Mouse (Mus musculus) liver, embryonic 14.5 days (tissue): ENCODE measurements around the gene Gstp3. TPM values are rescaled to one million over a fixed set of nuclear protein-coding genes. Genes with fewer than 3 reads are reported as not detected.

Experiments
- ATAC-seq: fragments of 200-750 bp; cut with Nextera tagmentation; 2 replicates; pipeline ENCODE4 v1.8.0; 2017; ENCODE audit warnings: moderate number of reproducible peaks, mild to moderate bottlenecking, moderate library complexity; ENCODE audit not compliant: insufficient read depth
- DNase-seq, 3 experiments: peaks; one replicate each; pipeline ENCODE4 v3.0.0-alpha.2; 2012 to 2013; ENCODE audit warnings: low read depth in 3 of 3, low spot score in 3 of 3
- H3K27ac ChIP-seq: fragments of 300-500 bp; sonication (generic); 2 replicates; pipeline ENCODE4 v1.5.1; 2014; ENCODE audit warnings: moderate library complexity, mild to moderate bottlenecking, control low read depth, inconsistent platforms
- H3K27me3 ChIP-seq: fragments of 300-500 bp; sonication (generic); 2 replicates; pipeline ENCODE4 v1.6.1; 2014; ENCODE audit warnings: mild to moderate bottlenecking, low read length, moderate library complexity; ENCODE audit not compliant: control insufficient read depth, insufficient read depth
- H3K36me3 ChIP-seq: fragments of 300-500 bp; sonication (generic); replicated peaks from 2 replicates; pipeline ENCODE4 v1.6.1; 2014; ENCODE audit warnings: low read depth; ENCODE audit not compliant: control insufficient read depth, insufficient read depth
- H3K4me1 ChIP-seq, 2 experiments: fragments of 200-500 bp in 1 of 2; fragments of 300-500 bp in 1 of 2; sonication (generic) in 1 of 2; replicated peaks; 2 replicates each; pipeline ENCODE4 v1.6.1; 2012 to 2014; ENCODE audit warnings: antibody characterized with exemption in 1 of 2, inconsistent platforms in 1 of 2, low read length in 1 of 2; ENCODE audit not compliant: control insufficient read depth in 2 of 2, insufficient read depth in 2 of 2
- H3K4me2 ChIP-seq: fragments of 300-500 bp; sonication (generic); 2 replicates; pipeline ENCODE4 v1.6.1; 2014; ENCODE audit warnings: low read depth, mild to moderate bottlenecking, control low read depth, moderate library complexity
- H3K4me3 ChIP-seq, 2 experiments: fragments of 200-500 bp in 1 of 2; fragments of 300-500 bp in 1 of 2; sonication (generic) in 1 of 2; 2 replicates each; pipeline ENCODE4 v1.5.1; 2012 to 2014; ENCODE audit warnings: low read depth in 2 of 2, low read length in 2 of 2, mild to moderate bottlenecking in 2 of 2, control low read depth in 1 of 2, inconsistent platforms in 1 of 2, moderate library complexity in 1 of 2; ENCODE audit not compliant: insufficient read depth in 1 of 2
- H3K9ac ChIP-seq: fragments of 300-500 bp; sonication (generic); replicated peaks from 2 replicates; pipeline ENCODE4 v1.6.1; 2014; ENCODE audit warnings: mild to moderate bottlenecking, control low read depth, moderate library complexity
- H3K9me3 ChIP-seq: fragments of 300-500 bp; sonication (generic); 2 replicates; pipeline ENCODE4 v1.6.1; 2016; ENCODE audit warnings: low read length, mixed read lengths; ENCODE audit not compliant: control insufficient read depth
- CTCF ChIP-seq: IDR thresholded peaks from 2 replicates; pipeline ENCODE4 v1.5.1; 2016; ENCODE audit warnings: antibody characterized with exemption, low read depth, control low read depth
- EP300 ChIP-seq: IDR thresholded peaks from 2 replicates; pipeline ENCODE4 v1.6.1; 2016; ENCODE audit warnings: antibody characterized with exemption, low read depth
- WGBS: fragments of 180-500 bp; shearing (Covaris S2); extraction: QIAGEN DNeasy Blood & Tissue Kit; methylation state at CpG from one replicate; pipeline ENCODE4 v1.1.7; 2014; ENCODE audit not compliant: insufficient replicate concordance; 5-methylcytosine and 5-hydroxymethylcytosine counted together
- polyA plus RNA-seq, 2 experiments: library from polyadenylated mRNA; depleted of rRNA in 1 of 2; stranded (reverse) in 1 of 2; unstranded in 1 of 2; fragments of >200 nt; fragmentation: Nextera tagmentation in 1 of 2; extraction: Ambion mirVana in 1 of 2; gene quantifications; 2 replicates each; pipeline versions ENCODE4 v1.2.1 to v1.2.3; 2012 to 2014

Gene Gstp3
- polyA plus RNA-seq, 2 experiments, result 69.6 to 78.5 TPM

- TF ChIP-seq EP300, result peak; percentile 71
- TF ChIP-seq CTCF, result no peak
- WGBS, result 14% methylated on average over 5 of the region's 5 CpGs
- H3K9ac ChIP-seq, result peak overlapping the region; percentile 40; the same call in 1 of the 2 replicates
- H3K4me2 ChIP-seq, result no peak overlapping the region; the same call in 1 of the 2 replicates
- peaks cover 26 to 40% of the 10 kb centered on the region in 2 experiments for H3K4me1 ChIP-seq
- peak overlapping the region; percentile 71 for H3K27ac ChIP-seq
- ATAC-seq, result peak; percentile 11; the same call in 1 of the 2 replicates
- H3K9me3 ChIP-seq, result no peaks in the 10 kb centered on the region
- H3K36me3 ChIP-seq, result no peaks in the 10 kb centered on the region
- H3K27me3 ChIP-seq, result no peaks in the 10 kb centered on the region
- peak; percentile 41 to 52 (median 49) for DNase-seq
- H3K4me3 ChIP-seq, result no peak overlapping the region
Observed at GRCm38 (mm10) chr19:4015635-4016034, 43.7 kb downstream of the Gstp3 start.

GRCm38 (mm10) chr19:4014802-4015201, 44.6 kb downstream of the Gstp3 start:
- H3K9ac ChIP-seq, result no peak overlapping the region; the same call in 1 of the 2 replicates
- no peak overlapping the region for H3K4me2 ChIP-seq
- H3K27me3 ChIP-seq, result no peaks in the 10 kb centered on the region
- ATAC-seq (no peak), DNase-seq (no peak)
- no peak overlapping the region for H3K4me3 ChIP-seq
- TF ChIP-seq CTCF, result no peak
- no peak for TF ChIP-seq EP300
- no peaks in the 10 kb centered on the region for H3K9me3 ChIP-seq
- H3K27ac ChIP-seq, result peak overlapping the region; percentile 71
- H3K4me1 ChIP-seq, result peaks cover 26 to 38% of the 10 kb centered on the region in 2 experiments
- H3K36me3 ChIP-seq, result no peaks in the 10 kb centered on the region

GRCm38 (mm10) chr19:4013066-4013465, 46.3 kb downstream of the Gstp3 start:
- 10% methylated on average over 9 of the region's 9 CpGs for WGBS
- peak overlapping the region; percentile 74 for H3K27ac ChIP-seq
- peak; percentile 19 to 31 (median 20) for DNase-seq

GRCm38 (mm10) chr19:4012432-4013022, 46.8 kb downstream of the Gstp3 start, which contains the start of gene Ndufv1:
Gene Ndufv1 (minus strand): TSS chr19:4012806.
- peak; percentile 92 for TF ChIP-seq CTCF
- TF ChIP-seq EP300, result peak; percentile 53
- H3K9me3 ChIP-seq, result no peaks in the 10 kb centered on the region
- H3K4me1 ChIP-seq, result peaks cover 26 to 29% of the 10 kb centered on the region in 2 experiments
- peak; percentile 98 for ATAC-seq
- DNase-seq, result peak; percentile 98 to 99 (median 98)
- H3K4me3 ChIP-seq, result peak within 1 kb of the TSS; percentile 74 to 80
- peaks cover 17% of the 10 kb centered on the region for H3K36me3 ChIP-seq
- H3K9ac ChIP-seq, result peak within 1 kb of the TSS; percentile 82
- H3K27me3 ChIP-seq, result no peaks in the 10 kb centered on the region
- under 1% methylated on average over 45 of the region's 45 CpGs for WGBS
- H3K4me2 ChIP-seq, result peak within 1 kb of the TSS; percentile 85
- H3K27ac ChIP-seq, result peak within 1 kb of the TSS; percentile 74

More at GRCm38 (mm10) chr19:4013066-4013465, 46.3 kb downstream of the Gstp3 start:
- H3K4me3 ChIP-seq, result peak overlapping the region; percentile 73 to 80
- H3K9me3 ChIP-seq, result no peaks in the 10 kb centered on the region
- H3K4me2 ChIP-seq, result peak overlapping the region; percentile 85
- peak overlapping the region; percentile 82 for H3K9ac ChIP-seq
- no peak for TF ChIP-seq CTCF
- TF ChIP-seq EP300, result no peak
- no peaks in the 10 kb centered on the region for H3K27me3 ChIP-seq
- H3K36me3 ChIP-seq, result peaks cover 12% of the 10 kb centered on the region
- peaks cover 26 to 29% of the 10 kb centered on the region in 2 experiments for H3K4me1 ChIP-seq
- ATAC-seq, result peak; percentile 49

GRCm38 (mm10) chr19:4011086-4011485, 48.3 kb downstream of the Gstp3 start:
- Histone ChIP-seq H3K4me2 (peak overlapping the region; percentile 85), H3K27ac (no peak overlapping the region), H3K9me3 (no peaks in the 10 kb centered on the region), H3K4me3 (no peak overlapping the region), H3K27me3 (no peaks in the 10 kb centered on the region), H3K9ac (no peak overlapping the region), H3K4me1 (peaks cover 23 to 26% of the 10 kb centered on the region in 2 experiments), H3K36me3 (peaks cover 26% of the 10 kb centered on the region)
- no peak for DNase-seq
- ATAC-seq, result no peak
- no peak for TF ChIP-seq EP300
- 81% methylated on average over 5 of the region's 5 CpGs for WGBS

Other genes starting within 250 kb of the Gstp3 start
Only the 30 nearest of the 34 such genes appear.
- 47.1 and 48.6 TPM in 2 replicates for gene Tcirg1, start 152.4 kb downstream of the Gstp3 start, polyA plus RNA-seq (2012; rRNA removed)
- 15.4 and 15.6 TPM in 2 replicates for gene Tcirg1, start 152.4 kb downstream of the Gstp3 start, polyA plus RNA-seq (2014; fragmentation: Nextera tagmentation; extraction: Ambion mirVana)
- 118 and 126 TPM in 2 replicates for gene Ndufs8, start 146.8 kb downstream of the Gstp3 start, polyA plus RNA-seq (2012; rRNA removed)
- gene Ndufs8, start 146.8 kb downstream of the Gstp3 start, polyA plus RNA-seq (2014; fragmentation: Nextera tagmentation; extraction: Ambion mirVana), result 209 and 219 TPM in 2 replicates
- 3.3 and 3.6 TPM in 2 replicates for gene Aldh3b1, start 129.8 kb downstream of the Gstp3 start, polyA plus RNA-seq (2012; rRNA removed)
- gene Aldh3b1, start 129.8 kb downstream of the Gstp3 start, polyA plus RNA-seq (2014; fragmentation: Nextera tagmentation; extraction: Ambion mirVana), result 4.9 and 5.3 TPM in 2 replicates
- 19.8 and 22.8 TPM in 2 replicates for gene Unc93b1, start 124.4 kb downstream of the Gstp3 start, polyA plus RNA-seq (2012; rRNA removed)
- gene Unc93b1, start 124.4 kb downstream of the Gstp3 start, polyA plus RNA-seq (2014; fragmentation: Nextera tagmentation; extraction: Ambion mirVana), result 14.7 and 15.1 TPM in 2 replicates
- gene Aldh3b3, start 100.9 kb downstream of the Gstp3 start, polyA plus RNA-seq (2012; rRNA removed), result 0.02 and 0.04 TPM in 2 replicates
- gene Aldh3b3, start 100.9 kb downstream of the Gstp3 start, polyA plus RNA-seq (2014; fragmentation: Nextera tagmentation; extraction: Ambion mirVana), result not detected in 2 replicates
- 0.32 and 0.33 TPM in 2 replicates for gene Aldh3b2, start 87.2 kb downstream of the Gstp3 start, polyA plus RNA-seq (2012; rRNA removed)
- 0.48 and 0.56 TPM in 2 replicates for gene Aldh3b2, start 87.2 kb downstream of the Gstp3 start, polyA plus RNA-seq (2014; fragmentation: Nextera tagmentation; extraction: Ambion mirVana)
- 10.8 and 11.1 TPM in 2 replicates for gene Acy3, start 73.0 kb downstream of the Gstp3 start, polyA plus RNA-seq (2012; rRNA removed)
- gene Acy3, start 73.0 kb downstream of the Gstp3 start, polyA plus RNA-seq (2014; fragmentation: Nextera tagmentation; extraction: Ambion mirVana), result 9.1 and 9.5 TPM in 2 replicates
- gene Tbx10, start 66.8 kb downstream of the Gstp3 start, polyA plus RNA-seq (2012; rRNA removed), result 0.37 and 0.50 TPM in 2 replicates
- gene Tbx10, start 66.8 kb downstream of the Gstp3 start, polyA plus RNA-seq (2014; fragmentation: Nextera tagmentation; extraction: Ambion mirVana), result 0.28 and 0.30 TPM in 2 replicates
- gene Nudt8, start 59.0 kb downstream of the Gstp3 start, polyA plus RNA-seq (2012; rRNA removed), result 2.1 and 2.9 TPM in 2 replicates
- gene Nudt8, start 59.0 kb downstream of the Gstp3 start, polyA plus RNA-seq (2014; fragmentation: Nextera tagmentation; extraction: Ambion mirVana), result 14.2 and 15.2 TPM in 2 replicates
- gene Gm49405, start 58.9 kb downstream of the Gstp3 start, polyA plus RNA-seq (2012; rRNA removed), result 0.65 and 0.73 TPM in 2 replicates
- 0.25 and 0.33 TPM in 2 replicates for gene Gm49405, start 58.9 kb downstream of the Gstp3 start, polyA plus RNA-seq (2014; fragmentation: Nextera tagmentation; extraction: Ambion mirVana)
- gene Doc2g, start 56.3 kb downstream of the Gstp3 start, polyA plus RNA-seq (2012; rRNA removed), result 1.8 and 2.2 TPM in 2 replicates
- gene Doc2g, start 56.3 kb downstream of the Gstp3 start, polyA plus RNA-seq (2014; fragmentation: Nextera tagmentation; extraction: Ambion mirVana), result 0.25 and 0.45 TPM in 2 replicates
- 67.5 and 84.8 TPM in 2 replicates for gene Ndufv1, start 46.8 kb downstream of the Gstp3 start, polyA plus RNA-seq (2012; rRNA removed)
- gene Ndufv1, start 46.8 kb downstream of the Gstp3 start, polyA plus RNA-seq (2014; fragmentation: Nextera tagmentation; extraction: Ambion mirVana), result 159 and 168 TPM in 2 replicates
- 230 and 274 TPM in 2 replicates for gene Gstp1, start 21.6 kb downstream of the Gstp3 start, polyA plus RNA-seq (2012; rRNA removed)
- 511 and 557 TPM in 2 replicates for gene Gstp1, start 21.6 kb downstream of the Gstp3 start, polyA plus RNA-seq (2014; fragmentation: Nextera tagmentation; extraction: Ambion mirVana)
- 6.6 and 7.9 TPM in 2 replicates for gene Gstp2, start 13.5 kb downstream of the Gstp3 start, polyA plus RNA-seq (2012; rRNA removed)
- gene Gstp2, start 13.5 kb downstream of the Gstp3 start, polyA plus RNA-seq (2014; fragmentation: Nextera tagmentation; extraction: Ambion mirVana), result 6.9 and 7.3 TPM in 2 replicates
- 0.16 and 0.17 TPM in 2 replicates for gene Cabp2, start 22.0 kb upstream of the Gstp3 start, polyA plus RNA-seq (2012; rRNA removed)
- gene Cabp2, start 22.0 kb upstream of the Gstp3 start, polyA plus RNA-seq (2014; fragmentation: Nextera tagmentation; extraction: Ambion mirVana), result 0.20 and 0.44 TPM in 2 replicates
- 52.5 and 64.8 TPM in 2 replicates for gene Cdk2ap2, start 37.6 kb upstream of the Gstp3 start, polyA plus RNA-seq (2012; rRNA removed)
- gene Cdk2ap2, start 37.6 kb upstream of the Gstp3 start, polyA plus RNA-seq (2014; fragmentation: Nextera tagmentation; extraction: Ambion mirVana), result 99.9 and 101 TPM in 2 replicates
- 6.1 and 7.1 TPM in 2 replicates for gene Pitpnm1, start 40.4 kb upstream of the Gstp3 start, polyA plus RNA-seq (2012; rRNA removed)
- gene Pitpnm1, start 40.4 kb upstream of the Gstp3 start, polyA plus RNA-seq (2014; fragmentation: Nextera tagmentation; extraction: Ambion mirVana), result 3.4 TPM in 2 replicates
- 28.8 and 33.2 TPM in 2 replicates for gene Aip, start 66.3 kb upstream of the Gstp3 start, polyA plus RNA-seq (2012; rRNA removed)
- 29.4 TPM in 2 replicates for gene Aip, start 66.3 kb upstream of the Gstp3 start, polyA plus RNA-seq (2014; fragmentation: Nextera tagmentation; extraction: Ambion mirVana)
- gene Gpr152, start 80.2 kb upstream of the Gstp3 start, polyA plus RNA-seq (2012; rRNA removed), result not detected in 2 replicates
- not detected in 2 replicates for gene Gpr152, start 80.2 kb upstream of the Gstp3 start, polyA plus RNA-seq (2014; fragmentation: Nextera tagmentation; extraction: Ambion mirVana)
- gene Cabp4, start 84.5 kb upstream of the Gstp3 start, polyA plus RNA-seq (2012; rRNA removed), result 0.03 and 0.15 TPM in 2 replicates
- gene Cabp4, start 84.5 kb upstream of the Gstp3 start, polyA plus RNA-seq (2014; fragmentation: Nextera tagmentation; extraction: Ambion mirVana), result not detected in 2 replicates
- 57.5 and 59.2 TPM in 2 replicates for gene Coro1b, start 89.0 kb upstream of the Gstp3 start, polyA plus RNA-seq (2012; rRNA removed)
- gene Coro1b, start 89.0 kb upstream of the Gstp3 start, polyA plus RNA-seq (2014; fragmentation: Nextera tagmentation; extraction: Ambion mirVana), result 57.5 and 62.2 TPM in 2 replicates
- gene Ptprcap, start 94.0 kb upstream of the Gstp3 start, polyA plus RNA-seq (2012; rRNA removed), result 12.5 and 16.3 TPM in 2 replicates
- gene Ptprcap, start 94.0 kb upstream of the Gstp3 start, polyA plus RNA-seq (2014; fragmentation: Nextera tagmentation; extraction: Ambion mirVana), result 14.4 and 17.0 TPM in 2 replicates
- gene Rps6kb2, start 103.8 kb upstream of the Gstp3 start, polyA plus RNA-seq (2012; rRNA removed), result 17.2 and 19.2 TPM in 2 replicates
- gene Rps6kb2, start 103.8 kb upstream of the Gstp3 start, polyA plus RNA-seq (2014; fragmentation: Nextera tagmentation; extraction: Ambion mirVana), result 19.5 and 19.9 TPM in 2 replicates
- gene Carns1, start 115.9 kb upstream of the Gstp3 start, polyA plus RNA-seq (2012; rRNA removed), result 0.32 and 0.44 TPM in 2 replicates
- gene Carns1, start 115.9 kb upstream of the Gstp3 start, polyA plus RNA-seq (2014; fragmentation: Nextera tagmentation; extraction: Ambion mirVana), result 0.18 and 0.71 TPM in 2 replicates
- gene Tbc1d10c, start 131.7 kb upstream of the Gstp3 start, polyA plus RNA-seq (2012; rRNA removed), result 2.6 TPM in 2 replicates
- gene Tbc1d10c, start 131.7 kb upstream of the Gstp3 start, polyA plus RNA-seq (2014; fragmentation: Nextera tagmentation; extraction: Ambion mirVana), result 2.5 and 4.0 TPM in 2 replicates
- 203 and 214 TPM in 2 replicates for gene Ppp1ca, start 132.5 kb upstream of the Gstp3 start, polyA plus RNA-seq (2012; rRNA removed)
- 432 and 447 TPM in 2 replicates for gene Ppp1ca, start 132.5 kb upstream of the Gstp3 start, polyA plus RNA-seq (2014; fragmentation: Nextera tagmentation; extraction: Ambion mirVana)
- gene Rad9a, start 142.1 kb upstream of the Gstp3 start, polyA plus RNA-seq (2012; rRNA removed), result 20.8 and 21.4 TPM in 2 replicates
- 14.3 and 16.8 TPM in 2 replicates for gene Rad9a, start 142.1 kb upstream of the Gstp3 start, polyA plus RNA-seq (2014; fragmentation: Nextera tagmentation; extraction: Ambion mirVana)
- 1.1 TPM in 2 replicates for gene Clcf1, start 154.7 kb upstream of the Gstp3 start, polyA plus RNA-seq (2012; rRNA removed)
- gene Clcf1, start 154.7 kb upstream of the Gstp3 start, polyA plus RNA-seq (2014; fragmentation: Nextera tagmentation; extraction: Ambion mirVana), result 0.42 and 0.43 TPM in 2 replicates
- gene AC109138.7, start 154.8 kb upstream of the Gstp3 start, polyA plus RNA-seq (2012; rRNA removed), result not detected in 2 replicates
- gene AC109138.7, start 154.8 kb upstream of the Gstp3 start, polyA plus RNA-seq (2014; fragmentation: Nextera tagmentation; extraction: Ambion mirVana), result not detected in 2 replicates
- gene Pold4, start 172.3 kb upstream of the Gstp3 start, polyA plus RNA-seq (2012; rRNA removed), result 15.2 and 15.9 TPM in 2 replicates
- 12.9 and 13.1 TPM in 2 replicates for gene Pold4, start 172.3 kb upstream of the Gstp3 start, polyA plus RNA-seq (2014; fragmentation: Nextera tagmentation; extraction: Ambion mirVana)